Mouse (Mus musculus) heart, adult 2 months (tissue): ENCODE measurements around the gene Pfas. TPM values are rescaled to one million over a fixed set of nuclear protein-coding genes. Genes with fewer than 3 reads are reported as not detected.

Source experiments
- DNase-seq, 2 experiments: peaks; one replicate each; pipeline ENCODE4 v3.0.0; 2021
- H3K27ac ChIP-seq: fragments of 200-600 bp; 2 replicates; pipeline ENCODE4 v1.8.1; 2022
- H3K27me3 ChIP-seq: fragments of 200-500 bp; 2 replicates; pipeline ENCODE4 v1.6.1; 2012; ENCODE audit warnings: mild to moderate bottlenecking, low read length, inconsistent platforms, mixed read lengths; ENCODE audit not compliant: control insufficient read depth, insufficient read depth
- H3K36me3 ChIP-seq: fragments of 200-500 bp; 2 replicates; pipeline ENCODE4 v1.6.1; 2012; ENCODE audit warnings: low read length, inconsistent platforms; ENCODE audit not compliant: control insufficient read depth, insufficient read depth
- H3K4me1 ChIP-seq: fragments of 200-500 bp; 2 replicates; pipeline ENCODE4 v1.6.1; 2011; ENCODE audit warnings: low read length; ENCODE audit not compliant: control insufficient read depth, insufficient read depth
- H3K4me3 ChIP-seq: fragments of 200-600 bp; 2 replicates; pipeline ENCODE4 v1.8.1; 2022
- H3K79me2 ChIP-seq: fragments of 200-500 bp; replicated peaks from 2 replicates; pipeline ENCODE4 v1.6.1; 2012; ENCODE audit warnings: mild to moderate bottlenecking, inconsistent platforms, low read length, moderate library complexity, mixed read lengths; ENCODE audit not compliant: control insufficient read depth, insufficient read depth
- H3K9ac ChIP-seq: fragments of 200-500 bp; 2 replicates; pipeline ENCODE4 v1.6.1; 2012; ENCODE audit warnings: low read depth, mild to moderate bottlenecking, control low read depth, inconsistent platforms, low read length, mixed read lengths
- CTCF ChIP-seq: fragments of 200-600 bp; IDR thresholded peaks from 2 replicates; pipeline ENCODE4 v1.8.1; 2022; ENCODE audit warnings: antibody characterized with exemption, mild to moderate bottlenecking, moderate library complexity
- EP300 ChIP-seq: fragments of 200-500 bp; IDR thresholded peaks from 2 replicates; pipeline ENCODE4 v1.6.1; 2011; ENCODE audit warnings: low read depth, low read length, control low read depth; ENCODE audit not compliant: insufficient read depth
- POLR2A ChIP-seq: fragments of 200-500 bp; IDR thresholded peaks from 2 replicates; pipeline ENCODE4 v1.6.1; 2011; ENCODE audit warnings: mild to moderate bottlenecking, low read depth, low read length, control low read depth; ENCODE audit not compliant: insufficient read depth
- WGBS: fragments of 180-500 bp; shearing (Covaris S2); methylation state at CpG from one replicate; pipeline ENCODE4 v1.1.7; 2018; 5-methylcytosine and 5-hydroxymethylcytosine counted together
- intact Hi-C: fragments of 180-260 bp; cut with DNase I; formaldehyde crosslinking; loops from one replicate; pipeline ENCODE4 v1.15.1; 2025
- polyA plus RNA-seq: library from polyadenylated mRNA; depleted of rRNA; stranded (reverse); fragments of >200 nt; gene quantifications from 2 replicates; pipeline ENCODE4 v1.2.3, GENCODE M21; 2012
- total RNA-seq, 2 experiments: library from RNA; stranded (reverse); gene quantifications; 2 replicates each; pipeline ENCODE4 v1.2.3; 2021

The Pfas gene
- total and polyA plus RNA-seq, 3 experiments: 5.9 to 8.5 (median 6.4) TPM

- Histone ChIP-seq H3K4me3 (peak overlapping the region; percentile 62), H3K36me3 (no peaks in the 10 kb centered on the region), H3K27ac (peak overlapping the region; percentile 81), H3K27me3 (no peaks in the 10 kb centered on the region), H3K4me1 (peaks cover 10% of the 10 kb centered on the region), H3K79me2 (no peaks in the 10 kb centered on the region), H3K9ac (peak overlapping the region; percentile 24)
- intact Hi-C loops: loop anchor here (2.0 to 5.0 kb wide), 2 partner anchors 70 to 133 kb away; partner anchors contain the start of gene Slc25a35
- TF ChIP-seq EP300 (0 out of 2 replicates have a peak, but pooled peaks have one; percentile 25), CTCF (no peak)
- WGBS: 1% methylated on average over 34 of the region's 34 CpGs
- DNase-seq: peak; percentile 86 to 87
These were observed 29.2 kb upstream of the Pfas start for GRCm38 (mm10) chr11:69037231-69038061.

- Histone ChIP-seq H3K9ac (peak overlapping the region; percentile 24), H3K79me2 (no peaks in the 10 kb centered on the region), H3K36me3 (no peaks in the 10 kb centered on the region), H3K4me3 (peak overlapping the region; percentile 62), H3K4me1 (peaks cover 10% of the 10 kb centered on the region), H3K27me3 (no peaks in the 10 kb centered on the region), H3K27ac (peak overlapping the region; percentile 81)
- WGBS: 10% methylated on average over 20 of the region's 20 CpGs
- TF ChIP-seq CTCF: no peak
- TF ChIP-seq POLR2A: peak; percentile 24; the same call in 1 of the 2 replicates
- TF ChIP-seq EP300: peak; percentile 81; the same call in 1 of the 2 replicates
- peak; percentile 87 to 90 for DNase-seq
- intact Hi-C loops: loop anchor here (2.0 to 5.0 kb wide), 2 partner anchors 69 to 132 kb away; partner anchors contain the start of gene Slc25a35
These were observed 28.4 kb upstream of the Pfas start for GRCm38 (mm10) chr11:69036486-69037230.

- TF ChIP-seq EP300 (peak; percentile 88), POLR2A (peak; percentile 39; the same call in 1 of the 2 replicates), CTCF (no peak; the same call in 1 of the 2 replicates)
- 5% methylated on average over 8 of the region's 8 CpGs for WGBS
- Histone ChIP-seq H3K27ac (peak overlapping the region; percentile 79), H3K36me3 (no peaks in the 10 kb centered on the region), H3K79me2 (no peaks in the 10 kb centered on the region), H3K9ac (no peak overlapping the region), H3K4me1 (peaks cover 10% of the 10 kb centered on the region), H3K4me3 (peak overlapping the region; percentile 62), H3K27me3 (no peaks in the 10 kb centered on the region)
- intact Hi-C loops: loop anchor here (2.0 to 5.0 kb wide), 2 partner anchors 69 to 131 kb away; partner anchors contain the start of gene Slc25a35
- DNase-seq: peak; percentile 83 to 90
These were observed 27.6 kb upstream of the Pfas start for GRCm38 (mm10) chr11:69035849-69036248.

- Histone ChIP-seq H3K27me3 (no peaks in the 10 kb centered on the region), H3K79me2 (no peaks in the 10 kb centered on the region), H3K9ac (no peak overlapping the region), H3K4me1 (peaks cover 10% of the 10 kb centered on the region), H3K4me3 (peak overlapping the region; percentile 62; the same call in 1 of the 2 replicates), H3K36me3 (no peaks in the 10 kb centered on the region), H3K27ac (peak overlapping the region; percentile 79)
- WGBS: 83% methylated on average over 9 of the region's 9 CpGs
- peak in 1 of 2 experiments; percentile 16 for DNase-seq
- intact Hi-C loops: loop anchor here (5.0 kb wide), 1 partner anchor 68 kb away; the partner anchor contains the start of gene Slc25a35
- TF ChIP-seq POLR2A (no peak), EP300 (no peak), CTCF (no peak)
These were observed 27.2 kb upstream of the Pfas start for GRCm38 (mm10) chr11:69035411-69035810.

GRCm38 (mm10) chr11:69034585-69034984 lies 26.3 kb upstream of the Pfas start:
- TF ChIP-seq EP300 (no peak), POLR2A (no peak), CTCF (no peak)
- no peak for DNase-seq
- H3K4me3 ChIP-seq: no peak overlapping the region
- no peak overlapping the region for H3K27ac ChIP-seq
- intact Hi-C loops: no loop called here
- no peaks in the 10 kb centered on the region for H3K27me3 ChIP-seq
- peaks cover 10% of the 10 kb centered on the region for H3K4me1 ChIP-seq
- WGBS: 92% methylated on average over 3 of the region's 3 CpGs
- no peaks in the 10 kb centered on the region for H3K36me3 ChIP-seq
- no peaks in the 10 kb centered on the region for H3K79me2 ChIP-seq
- H3K9ac ChIP-seq: no peak overlapping the region
